Mouse (Mus musculus) small intestine, adult 2 months (tissue): ENCODE results near the gene Mpzl2. TPM values are rescaled to one million over a fixed set of nuclear protein-coding genes. Genes with fewer than 3 reads are reported as not detected.

Experiments used
- H3K27ac ChIP-seq: fragments of 200-500 bp; 2 replicates; pipeline ENCODE4 v1.5.1; 2012; ENCODE audit warnings: low read depth, low read length, control low read depth, inconsistent platforms; ENCODE audit not compliant: insufficient read depth
- H3K27me3 ChIP-seq: fragments of 200-500 bp; 2 replicates; pipeline ENCODE4 v1.6.1; 2012; ENCODE audit warnings: mild to moderate bottlenecking, moderate library complexity, low read length, inconsistent platforms; ENCODE audit not compliant: control insufficient read depth, insufficient read depth
- H3K36me3 ChIP-seq: fragments of 200-500 bp; 2 replicates; pipeline ENCODE4 v1.6.1; 2012; ENCODE audit warnings: mild to moderate bottlenecking, low read length, control low read depth, inconsistent platforms; ENCODE audit not compliant: control insufficient read depth, insufficient read depth
- H3K4me1 ChIP-seq: fragments of 200-500 bp; 2 replicates; pipeline ENCODE4 v1.6.1; 2012; ENCODE audit warnings: low read length, inconsistent platforms, mixed read lengths; ENCODE audit not compliant: control insufficient read depth, insufficient read depth, insufficient read length
- H3K4me3 ChIP-seq: fragments of 200-500 bp; 2 replicates; pipeline ENCODE4 v1.5.1; 2012; ENCODE audit warnings: low read depth, mild to moderate bottlenecking, control low read depth, inconsistent platforms, low read length, moderate library complexity
- CTCF ChIP-seq: fragments of 200-500 bp; IDR thresholded peaks from 2 replicates; pipeline ENCODE4 v1.5.1; 2012; ENCODE audit warnings: low read depth, mild to moderate bottlenecking, control low read depth, inconsistent platforms, low read length, moderate library complexity, mixed read lengths; ENCODE audit not compliant: insufficient replicate concordance, insufficient read length; ENCODE audit errors: extremely low read depth
- POLR2A ChIP-seq: fragments of 200-500 bp; IDR thresholded peaks from 2 replicates; pipeline ENCODE4 v1.6.1; 2012; ENCODE audit warnings: low read depth, mild to moderate bottlenecking, control low read depth, inconsistent platforms, low read length, moderate library complexity
- WGBS: fragments of 180-500 bp; shearing (Covaris S2); methylation state at CpG from one replicate; pipeline ENCODE4 v1.1.7; 2018; 5-methylcytosine and 5-hydroxymethylcytosine counted together
- polyA plus RNA-seq: library from polyadenylated mRNA; depleted of rRNA; stranded (reverse); fragments of >200 nt; gene quantifications from 2 replicates; pipeline ENCODE4 v1.2.3, GENCODE M21; 2012

Mpzl2 gene
- polyA plus RNA-seq, 1 experiment = 8.2 TPM

DNA sequence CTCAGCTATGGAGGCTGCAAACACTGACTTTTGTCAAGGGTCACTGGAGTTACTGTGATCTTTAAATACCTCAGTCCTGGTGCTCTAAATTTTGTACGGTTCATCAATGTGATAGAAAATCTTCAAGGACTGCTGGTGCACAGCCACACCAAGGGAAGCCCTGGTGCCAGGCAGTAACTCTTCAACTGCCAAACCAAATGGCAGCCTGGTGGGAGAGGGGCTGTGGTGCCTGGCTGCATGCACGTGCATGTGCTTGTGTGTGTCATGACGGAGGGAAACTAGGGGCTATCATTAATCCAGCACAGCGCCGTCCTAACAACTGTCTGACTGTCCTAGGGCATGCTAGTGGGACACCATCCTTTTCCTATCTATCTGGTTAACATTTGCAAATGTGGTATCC is 39.8 kb upstream of the Mpzl2 start:
- H3K4me3 ChIP-seq = no peak overlapping the region
- WGBS = 81% methylated on average over 5 of the region's 5 CpGs
- H3K4me1 ChIP-seq = no peaks in the 10 kb centered on the region
- no peaks in the 10 kb centered on the region for H3K36me3 ChIP-seq
- TF ChIP-seq CTCF (no peak), POLR2A (no peak)
- no peak overlapping the region for H3K27ac ChIP-seq
- no peaks in the 10 kb centered on the region for H3K27me3 ChIP-seq

DNA sequence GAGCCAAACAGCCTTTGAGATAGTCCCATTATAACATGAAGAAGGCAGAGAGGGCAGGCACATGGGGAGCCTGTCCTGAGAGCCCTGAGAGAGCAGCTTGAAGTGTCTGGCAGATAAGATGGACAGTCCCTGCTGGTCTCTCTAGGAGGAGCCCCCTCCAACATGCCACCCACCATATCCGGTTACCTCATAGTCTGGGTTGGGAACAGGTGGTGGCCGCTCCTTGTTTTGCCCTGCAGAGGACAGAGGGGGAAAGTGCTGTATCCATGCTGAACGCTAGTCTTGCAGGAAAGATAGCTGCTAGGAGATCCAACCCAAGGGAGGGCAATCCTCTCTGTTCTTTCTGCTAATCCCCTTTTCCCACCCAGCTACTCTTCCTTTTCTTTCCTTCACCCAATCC is 39.4 kb upstream of the Mpzl2 start:
- Histone ChIP-seq H3K4me3 (no peak overlapping the region), H3K27ac (no peak overlapping the region), H3K36me3 (no peaks in the 10 kb centered on the region), H3K4me1 (no peaks in the 10 kb centered on the region), H3K27me3 (no peaks in the 10 kb centered on the region)
- TF ChIP-seq CTCF (no peak), POLR2A (no peak)
- WGBS = 54% methylated on average over 3 of the region's 3 CpGs

DNA sequence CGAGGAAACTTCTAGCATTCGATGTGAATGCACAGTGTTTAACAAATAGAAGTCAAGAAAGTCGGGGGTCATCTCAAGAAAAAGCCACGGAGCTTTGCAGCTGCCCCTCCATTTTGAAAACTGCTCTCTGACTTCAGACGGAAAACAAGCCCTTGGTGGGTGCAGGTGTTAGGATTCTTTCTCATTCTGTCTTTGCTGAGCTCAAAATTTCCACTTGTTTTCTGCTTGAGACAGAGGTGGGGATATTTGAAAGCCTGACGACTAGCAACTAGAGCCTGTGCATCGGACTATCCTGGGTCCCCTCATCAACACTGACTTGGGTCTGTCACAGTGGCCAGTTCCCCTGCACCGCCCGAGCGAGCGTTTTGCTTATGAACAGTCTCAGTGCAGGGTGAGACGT is 32.2 kb upstream of the Mpzl2 start:
- Histone ChIP-seq H3K27me3 (peaks cover 3% of the 10 kb centered on the region; the same call in 1 of the 2 replicates), H3K4me3 (peak overlapping the region; percentile 2), H3K4me1 (no peaks in the 10 kb centered on the region), H3K36me3 (no peaks in the 10 kb centered on the region), H3K27ac (no peak overlapping the region)
- 62% methylated on average over 12 of the region's 12 CpGs for WGBS
- TF ChIP-seq POLR2A = no peak
- no peak for TF ChIP-seq CTCF

DNA sequence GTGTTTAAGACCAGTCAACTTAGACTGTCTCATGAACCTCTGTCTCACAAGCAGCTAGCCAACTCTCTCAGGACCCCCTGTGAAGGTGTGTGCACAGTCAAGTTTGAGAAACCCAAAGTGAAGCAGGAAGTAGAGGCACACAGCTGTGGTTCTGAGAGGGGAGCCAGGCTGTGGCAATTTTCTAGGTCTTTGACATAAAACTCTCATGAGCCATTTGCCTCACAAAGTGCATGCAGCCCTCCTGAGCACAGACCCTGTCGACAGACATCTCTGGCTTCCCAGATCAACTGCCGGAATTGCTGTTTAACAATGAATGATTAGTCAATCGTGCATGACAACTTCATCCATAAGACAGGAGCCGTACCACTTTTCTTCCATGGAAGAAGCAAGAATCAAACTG is 31.3 kb upstream of the Mpzl2 start:
- Histone ChIP-seq H3K4me3 (peak overlapping the region; percentile 32), H3K27me3 (peaks cover 3% of the 10 kb centered on the region; the same call in 1 of the 2 replicates), H3K4me1 (no peaks in the 10 kb centered on the region), H3K27ac (0 out of 2 replicates have a peak overlapping the region, but pooled peaks have one; percentile 30), H3K36me3 (no peaks in the 10 kb centered on the region)
- 72% methylated on average over 4 of the region's 4 CpGs for WGBS
- TF ChIP-seq CTCF (no peak), POLR2A (no peak)

DNA sequence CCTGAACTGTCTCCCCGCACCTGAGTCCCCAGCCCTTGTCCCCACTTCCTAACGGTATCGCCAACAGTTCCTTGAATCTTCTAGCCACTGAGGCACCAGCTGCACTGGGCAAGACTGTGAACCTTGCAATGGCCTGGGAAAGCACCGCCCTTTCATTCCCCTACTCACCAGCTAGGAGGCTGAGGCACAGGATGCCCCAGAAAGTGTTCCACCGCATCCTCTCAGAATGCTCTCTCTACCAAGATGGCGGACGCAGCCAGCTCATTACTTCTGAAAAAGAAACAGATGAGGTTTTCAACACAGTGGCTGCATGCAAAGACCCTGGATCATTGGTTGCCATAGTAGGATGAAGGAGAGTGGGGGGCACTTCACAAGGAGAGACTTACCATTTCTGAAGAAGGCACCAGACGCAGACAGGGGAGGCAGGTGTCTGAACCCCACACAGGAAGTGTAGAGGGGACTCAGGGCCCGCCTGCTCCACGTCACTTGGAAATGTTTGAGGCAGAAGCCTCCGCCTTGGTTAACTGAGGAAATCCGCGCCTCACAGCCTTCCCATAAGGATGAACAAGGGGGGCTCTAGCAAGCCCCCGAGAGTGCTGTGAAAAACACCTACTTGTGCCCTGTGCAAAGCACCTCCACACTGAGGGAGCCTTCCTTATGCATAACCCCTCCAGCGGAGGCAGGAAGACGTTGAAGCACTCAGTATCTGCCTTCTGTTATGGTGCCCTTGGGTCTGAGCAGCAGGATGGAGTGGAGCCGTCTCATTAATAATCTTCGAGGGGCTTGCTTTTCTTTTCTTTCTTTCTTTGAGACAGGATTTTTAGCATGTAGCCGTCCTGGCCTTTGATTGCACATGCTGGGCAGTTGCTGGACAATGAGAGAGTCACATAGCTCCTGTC is 30.2 kb upstream of the Mpzl2 start, which contains the start of gene Cd3e:
TSS of gene Cd3e (minus strand) at position 448 of the 899 bp plus-strand sequence.
- 83% methylated on average over 19 of the region's 19 CpGs for WGBS
- Histone ChIP-seq H3K36me3 (no peaks in the 10 kb centered on the region), H3K27me3 (peaks cover 3% of the 10 kb centered on the region; the same call in 1 of the 2 replicates), H3K4me3 (peak within 1 kb of the TSS; percentile 52), H3K27ac (peak within 1 kb of the TSS; percentile 30), H3K4me1 (no peaks in the 10 kb centered on the region)
- TF ChIP-seq CTCF = no peak
- TF ChIP-seq POLR2A = no peak

DNA sequence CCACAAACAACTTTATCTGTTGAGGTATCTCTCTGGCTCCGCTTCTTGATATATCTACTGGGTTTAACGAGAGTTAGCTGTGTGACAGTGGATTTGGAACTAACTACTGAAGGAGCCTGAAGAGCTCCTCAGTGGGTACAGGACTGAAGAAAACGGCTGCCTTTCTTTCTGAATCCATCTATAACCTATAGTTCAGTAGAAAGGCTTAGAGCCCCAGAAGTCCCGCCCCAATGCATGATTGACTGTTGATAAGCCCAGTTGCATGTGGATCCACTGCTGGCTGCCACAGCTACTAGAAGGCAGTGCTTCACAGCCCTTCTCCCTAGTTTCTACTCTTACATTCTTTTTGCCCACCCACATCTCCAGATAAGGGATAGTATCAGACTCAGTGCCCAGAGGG is 29.1 kb upstream of the Mpzl2 start:
- TF ChIP-seq CTCF (no peak), POLR2A (no peak)
- no peaks in the 10 kb centered on the region for H3K4me1 ChIP-seq
- no peaks in the 10 kb centered on the region for H3K36me3 ChIP-seq
- H3K27ac ChIP-seq = no peak overlapping the region
- WGBS = 55% methylated on average over 4 of the region's 4 CpGs
- peaks cover 3% of the 10 kb centered on the region; the same call in 1 of the 2 replicates for H3K27me3 ChIP-seq
- H3K4me3 ChIP-seq = no peak overlapping the region

DNA sequence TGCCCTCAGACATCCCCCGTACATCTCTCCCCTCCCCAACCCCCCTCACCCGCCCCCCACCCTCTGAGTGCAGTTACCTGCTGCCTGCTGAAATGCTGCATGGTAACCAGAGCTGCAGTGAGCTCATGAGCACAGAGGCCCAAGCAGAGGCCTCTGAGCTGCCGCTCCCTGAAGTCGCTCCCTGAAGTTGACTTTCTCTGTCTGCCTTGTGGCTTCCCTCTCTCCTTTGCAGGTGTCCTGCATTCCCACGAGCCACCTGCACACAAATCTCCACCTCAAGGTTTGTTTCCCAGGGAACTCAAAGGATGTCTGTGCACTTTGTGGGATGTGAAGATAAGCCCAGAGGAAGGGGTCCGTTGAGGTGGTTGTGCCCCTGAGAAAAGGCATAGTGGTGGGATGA is 28.3 kb upstream of the Mpzl2 start:
- Histone ChIP-seq H3K4me3 (no peak overlapping the region), H3K36me3 (no peaks in the 10 kb centered on the region), H3K4me1 (no peaks in the 10 kb centered on the region), H3K27me3 (peaks cover 3% of the 10 kb centered on the region; the same call in 1 of the 2 replicates), H3K27ac (no peak overlapping the region)
- TF ChIP-seq CTCF (no peak), POLR2A (no peak)
- WGBS = 39% methylated on average over 6 of the region's 6 CpGs
